Mouse (Mus musculus) midbrain, embryonic 13.5 days (tissue): ENCODE results near the gene Bbs9. TPM values are rescaled to one million over a fixed set of nuclear protein-coding genes. Genes with fewer than 3 reads are reported as not detected.

Source experiments
- ATAC-seq: fragments of 200-750 bp; cut with Nextera tagmentation; 2 replicates; pipeline ENCODE4 v1.8.0; 2017; ENCODE audit warnings: mild to moderate bottlenecking, moderate TSS enrichment, moderate library complexity
- H3K27ac ChIP-seq: fragments of 300-500 bp; sonication (generic); 2 replicates; pipeline ENCODE4 v1.5.1; 2015; ENCODE audit warnings: inconsistent platforms, mild to moderate bottlenecking, moderate library complexity
- H3K27me3 ChIP-seq: fragments of 300-500 bp; sonication (generic); 2 replicates; pipeline ENCODE4 v1.6.1; 2015; ENCODE audit warnings: mild to moderate bottlenecking, inconsistent platforms
- H3K36me3 ChIP-seq: fragments of 300-500 bp; sonication (generic); 2 replicates; pipeline ENCODE4 v1.6.1; 2015; ENCODE audit warnings: mild to moderate bottlenecking, inconsistent platforms
- H3K4me1 ChIP-seq: fragments of 300-500 bp; sonication (generic); replicated peaks from 2 replicates; pipeline ENCODE4 v1.6.1; 2015; ENCODE audit warnings: inconsistent platforms
- H3K4me2 ChIP-seq: fragments of 300-500 bp; sonication (generic); replicated peaks from 2 replicates; pipeline ENCODE4 v1.6.1; 2015; ENCODE audit warnings: moderate library complexity, mild to moderate bottlenecking, inconsistent platforms
- H3K4me3 ChIP-seq: fragments of 300-500 bp; sonication (generic); replicated peaks from 2 replicates; pipeline ENCODE4 v1.5.1; 2015; ENCODE audit warnings: mild to moderate bottlenecking, inconsistent platforms
- H3K9ac ChIP-seq: fragments of 300-500 bp; sonication (generic); replicated peaks from 2 replicates; pipeline ENCODE4 v1.6.1; 2015; ENCODE audit warnings: mild to moderate bottlenecking, inconsistent platforms
- H3K9me3 ChIP-seq: fragments of 300-500 bp; sonication (generic); 2 replicates; pipeline ENCODE4 v1.6.1; 2016; ENCODE audit warnings: mild to moderate bottlenecking, inconsistent platforms
- WGBS: fragments of 180-500 bp; shearing (Covaris S2); methylation state at CpG from one replicate; pipeline ENCODE4 v1.1.7; 2015; 5-methylcytosine and 5-hydroxymethylcytosine counted together
- polyA plus RNA-seq: library from polyadenylated mRNA; unstranded; fragments of >200 nt; fragmentation: Nextera tagmentation; extraction: Ambion mirVana; gene quantifications from 2 replicates; pipeline ENCODE4 v1.2.1, GENCODE M21; 2015

The Bbs9 gene
- polyA plus RNA-seq, 1 experiment from 2014 or later: 22.5 TPM

- Histone ChIP-seq H3K27me3 (no peaks in the 10 kb centered on the region), H3K4me1 (no peaks in the 10 kb centered on the region; the same call in 1 of the 2 replicates), H3K9ac (no peak overlapping the region), H3K4me3 (no peak overlapping the region), H3K27ac (no peak overlapping the region), H3K4me2 (no peak overlapping the region), H3K9me3 (no peaks in the 10 kb centered on the region), H3K36me3 (no peaks in the 10 kb centered on the region)
- no peak for ATAC-seq
- WGBS: 89% methylated on average over 3 of the region's 3 CpGs
These were observed 208.3 kb downstream of the Bbs9 start for GRCm38 (mm10) chr9:22683786-22684185.

GRCm38 (mm10) chr9:22686765-22687472 is 211.4 kb downstream of the Bbs9 start:
- no peaks in the 10 kb centered on the region for H3K9me3 ChIP-seq
- H3K4me3 ChIP-seq: no peak overlapping the region
- peaks cover 7% of the 10 kb centered on the region for H3K4me1 ChIP-seq
- no peak overlapping the region for H3K4me2 ChIP-seq
- H3K36me3 ChIP-seq: no peaks in the 10 kb centered on the region
- ATAC-seq: no peak
- no peak overlapping the region for H3K27ac ChIP-seq
- no peak overlapping the region for H3K9ac ChIP-seq
- no peaks in the 10 kb centered on the region for H3K27me3 ChIP-seq
- 89% methylated on average over 6 of the region's 6 CpGs for WGBS

GRCm38 (mm10) chr9:22690234-22690633 is 214.7 kb downstream of the Bbs9 start:
- no peaks in the 10 kb centered on the region for H3K27me3 ChIP-seq
- WGBS: 22% methylated on average over 7 of the region's 7 CpGs
- 0 out of 2 replicates have a peak, but pooled peaks have one; percentile 45 for ATAC-seq

GRCm38 (mm10) chr9:22695392-22695791 is 219.9 kb downstream of the Bbs9 start:
- ATAC-seq: no peak
- 0 out of 2 replicates have a peak, but pooled peaks cover 3% of the 10 kb centered on the region for H3K36me3 ChIP-seq
- H3K9ac ChIP-seq: no peak overlapping the region
- no peak overlapping the region for H3K4me2 ChIP-seq
- no peak overlapping the region for H3K4me3 ChIP-seq
- no peaks in the 10 kb centered on the region for H3K27me3 ChIP-seq
- no peaks in the 10 kb centered on the region for H3K9me3 ChIP-seq
- H3K4me1 ChIP-seq: peaks cover 7% of the 10 kb centered on the region
- H3K27ac ChIP-seq: no peak overlapping the region
- 90% methylated on average over 4 of the region's 4 CpGs for WGBS

More at GRCm38 (mm10) chr9:22690234-22690633, 214.7 kb downstream of the Bbs9 start:
- H3K36me3 ChIP-seq: no peaks in the 10 kb centered on the region
- H3K4me3 ChIP-seq: no peak overlapping the region
- no peak overlapping the region for H3K4me2 ChIP-seq
- H3K4me1 ChIP-seq: peaks cover 7% of the 10 kb centered on the region
- H3K27ac ChIP-seq: no peak overlapping the region
- no peak overlapping the region for H3K9ac ChIP-seq
- H3K9me3 ChIP-seq: no peaks in the 10 kb centered on the region

- no peak overlapping the region for H3K4me2 ChIP-seq
- 0 out of 2 replicates have a peak, but pooled peaks cover 3% of the 10 kb centered on the region for H3K36me3 ChIP-seq
- no peak overlapping the region for H3K27ac ChIP-seq
- 88% methylated on average over 7 of the region's 7 CpGs for WGBS
- no peaks in the 10 kb centered on the region for H3K27me3 ChIP-seq
- H3K9me3 ChIP-seq: no peaks in the 10 kb centered on the region
- peaks cover 6% of the 10 kb centered on the region; the same call in 1 of the 2 replicates for H3K4me1 ChIP-seq
- H3K9ac ChIP-seq: no peak overlapping the region
- no peak overlapping the region for H3K4me3 ChIP-seq
- ATAC-seq: no peak
These were observed 221.4 kb downstream of the Bbs9 start for GRCm38 (mm10) chr9:22696809-22697374.

- Histone ChIP-seq H3K4me2 (no peak overlapping the region), H3K27me3 (no peaks in the 10 kb centered on the region), H3K4me3 (no peak overlapping the region), H3K27ac (no peak overlapping the region), H3K36me3 (0 out of 2 replicates have a peak, but pooled peaks cover 3% of the 10 kb centered on the region), H3K4me1 (peaks cover 6% of the 10 kb centered on the region; the same call in 1 of the 2 replicates), H3K9me3 (no peaks in the 10 kb centered on the region), H3K9ac (no peak overlapping the region)
- 72% methylated on average over 4 of the region's 4 CpGs for WGBS
- ATAC-seq: no peak
These were observed 222.3 kb downstream of the Bbs9 start for GRCm38 (mm10) chr9:22697811-22698210.

- Histone ChIP-seq H3K4me2 (no peak overlapping the region), H3K27me3 (no peaks in the 10 kb centered on the region), H3K36me3 (0 out of 2 replicates have a peak, but pooled peaks cover 4% of the 10 kb centered on the region), H3K4me3 (no peak overlapping the region), H3K9ac (no peak overlapping the region), H3K27ac (no peak overlapping the region), H3K9me3 (no peaks in the 10 kb centered on the region), H3K4me1 (peaks cover 6% of the 10 kb centered on the region; the same call in 1 of the 2 replicates)
- ATAC-seq: no peak
- WGBS: 18% methylated on average over 1 of the region's 1 CpGs
These were observed 223.0 kb downstream of the Bbs9 start for GRCm38 (mm10) chr9:22698501-22698900.

GRCm38 (mm10) chr9:22702065-22702611 is 226.6 kb downstream of the Bbs9 start:
- H3K27ac ChIP-seq: no peak overlapping the region
- 84% methylated on average over 1 of the region's 1 CpGs for WGBS
- peaks cover 12% of the 10 kb centered on the region; the same call in 1 of the 2 replicates for H3K4me1 ChIP-seq
- no peaks in the 10 kb centered on the region for H3K9me3 ChIP-seq
- H3K27me3 ChIP-seq: no peaks in the 10 kb centered on the region
- no peak overlapping the region for H3K9ac ChIP-seq
- H3K36me3 ChIP-seq: peaks cover 7% of the 10 kb centered on the region; the same call in 1 of the 2 replicates
- no peak for ATAC-seq
- no peak overlapping the region for H3K4me3 ChIP-seq
- H3K4me2 ChIP-seq: no peak overlapping the region

GRCm38 (mm10) chr9:22702812-22703367 is 227.4 kb downstream of the Bbs9 start:
- no peaks in the 10 kb centered on the region for H3K9me3 ChIP-seq
- H3K27me3 ChIP-seq: no peaks in the 10 kb centered on the region
- H3K4me3 ChIP-seq: no peak overlapping the region
- no peak for ATAC-seq
- WGBS: 96% methylated on average over 4 of the region's 4 CpGs
- peaks cover 7% of the 10 kb centered on the region; the same call in 1 of the 2 replicates for H3K36me3 ChIP-seq
- H3K27ac ChIP-seq: no peak overlapping the region
- H3K4me2 ChIP-seq: no peak overlapping the region
- peaks cover 18% of the 10 kb centered on the region for H3K4me1 ChIP-seq
- H3K9ac ChIP-seq: no peak overlapping the region

- no peak overlapping the region for H3K9ac ChIP-seq
- WGBS: 98% methylated on average over 2 of the region's 2 CpGs
- H3K27me3 ChIP-seq: no peaks in the 10 kb centered on the region
- H3K36me3 ChIP-seq: peaks cover 7% of the 10 kb centered on the region; the same call in 1 of the 2 replicates
- no peak overlapping the region for H3K4me2 ChIP-seq
- H3K4me1 ChIP-seq: peaks cover 15% of the 10 kb centered on the region
- ATAC-seq: no peak
- no peak overlapping the region for H3K27ac ChIP-seq
- H3K4me3 ChIP-seq: no peak overlapping the region
- H3K9me3 ChIP-seq: no peaks in the 10 kb centered on the region
These were observed 228.0 kb downstream of the Bbs9 start for GRCm38 (mm10) chr9:22703541-22703940.

- Histone ChIP-seq H3K27ac (peak overlapping the region; percentile 25; the same call in 1 of the 2 replicates), H3K27me3 (no peaks in the 10 kb centered on the region), H3K9me3 (no peaks in the 10 kb centered on the region), H3K4me2 (no peak overlapping the region), H3K4me1 (peaks cover 17% of the 10 kb centered on the region), H3K9ac (no peak overlapping the region), H3K36me3 (peaks cover 4% of the 10 kb centered on the region; the same call in 1 of the 2 replicates), H3K4me3 (no peak overlapping the region)
- ATAC-seq: peak; percentile 31; the same call in 1 of the 2 replicates
- 27% methylated on average over 11 of the region's 11 CpGs for WGBS
These were observed 231.8 kb downstream of the Bbs9 start for GRCm38 (mm10) chr9:22707166-22707913.
